Mouse (Mus musculus) lung, embryonic 16.5 days (tissue): ENCODE measurements around the gene Insr. TPM values are rescaled to one million over a fixed set of nuclear protein-coding genes. Genes with fewer than 3 reads are reported as not detected.

Experiments used
- ATAC-seq: fragments of 200-750 bp; cut with Nextera tagmentation; 2 replicates; pipeline ENCODE4 v1.8.0; 2017; ENCODE audit warnings: low read depth, mild to moderate bottlenecking, moderate library complexity
- H3K27ac ChIP-seq: fragments of 300-500 bp; sonication (generic); 2 replicates; pipeline ENCODE4 v1.5.1; 2014; ENCODE audit warnings: mild to moderate bottlenecking, control low read depth, low read length
- H3K27me3 ChIP-seq: fragments of 300-500 bp; sonication (generic); 2 replicates; pipeline ENCODE4 v1.6.1; 2014; ENCODE audit warnings: low read depth, low read length, mixed read lengths; ENCODE audit not compliant: control insufficient read depth, insufficient read depth
- H3K36me3 ChIP-seq: fragments of 300-500 bp; sonication (generic); 2 replicates; pipeline ENCODE4 v1.6.1; 2014; ENCODE audit warnings: low read length; ENCODE audit not compliant: control insufficient read depth, insufficient read depth
- H3K4me1 ChIP-seq: fragments of 300-500 bp; sonication (generic); replicated peaks from 2 replicates; pipeline ENCODE4 v1.6.1; 2014; ENCODE audit warnings: low read length, mixed read lengths; ENCODE audit not compliant: control insufficient read depth, insufficient read depth
- H3K4me2 ChIP-seq: fragments of 300-500 bp; sonication (generic); 2 replicates; pipeline ENCODE4 v1.6.1; 2014; ENCODE audit warnings: low read depth, low read length, control low read depth
- H3K4me3 ChIP-seq: fragments of 300-500 bp; sonication (generic); 2 replicates; pipeline ENCODE4 v1.5.1; 2014; ENCODE audit warnings: mild to moderate bottlenecking, low read length, control low read depth
- H3K9ac ChIP-seq: fragments of 300-500 bp; sonication (generic); 2 replicates; pipeline ENCODE4 v1.6.1; 2014; ENCODE audit warnings: low read length, control low read depth
- H3K9me3 ChIP-seq: fragments of 300-500 bp; sonication (generic); 2 replicates; pipeline ENCODE4 v1.6.1; 2016; ENCODE audit warnings: low read length; ENCODE audit not compliant: control insufficient read depth
- WGBS: fragments of 180-500 bp; shearing (Covaris S2); extraction: QIAGEN DNeasy Blood & Tissue Kit; methylation state at CpG from one replicate; pipeline ENCODE4 v1.1.7; 2014; 5-methylcytosine and 5-hydroxymethylcytosine counted together
- polyA plus RNA-seq: library from polyadenylated mRNA; unstranded; fragments of >200 nt; fragmentation: Nextera tagmentation; extraction: Ambion mirVana; gene quantifications from 2 replicates; pipeline ENCODE4 v1.2.1, GENCODE M21; 2015

Insr gene
- polyA plus RNA-seq, 1 experiment from 2014 or later, result 34.1 TPM

- H3K9me3 ChIP-seq, result no peaks in the 10 kb centered on the region
- no peaks in the 10 kb centered on the region for H3K27me3 ChIP-seq
- H3K36me3 ChIP-seq, result no peaks in the 10 kb centered on the region
- H3K4me1 ChIP-seq, result peaks cover 5% of the 10 kb centered on the region; the same call in 1 of the 2 replicates
- H3K9ac ChIP-seq, result no peak overlapping the region
- 53% methylated on average over 10 of the region's 10 CpGs for WGBS
- H3K27ac ChIP-seq, result no peak overlapping the region
- no peak overlapping the region for H3K4me2 ChIP-seq
- no peak for ATAC-seq
- H3K4me3 ChIP-seq, result no peak overlapping the region
Measured at GRCm38 (mm10) chr8:3230118-3231060, 49.0 kb downstream of the Insr start.

DNA sequence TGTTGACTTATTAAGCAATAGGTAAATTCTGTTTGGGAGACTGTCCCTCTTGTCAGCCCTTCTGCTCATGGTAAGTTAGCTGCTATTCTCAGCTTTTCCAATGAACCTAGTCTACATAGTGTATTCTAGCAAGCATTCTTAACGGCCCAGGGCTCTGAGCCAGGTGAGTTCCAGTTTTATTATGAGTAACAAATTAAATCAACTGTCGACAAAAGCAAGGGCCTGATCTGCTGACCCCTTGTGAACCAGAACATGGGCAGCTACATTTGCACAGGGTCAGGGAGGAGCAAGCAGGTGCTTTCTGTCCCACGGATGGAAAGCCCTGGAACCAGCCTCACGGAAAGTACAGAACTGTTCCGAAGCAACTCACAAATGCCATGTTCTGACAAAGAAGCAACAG is 52.0 kb downstream of the Insr start:
- ATAC-seq, result no peak
- WGBS, result 62% methylated on average over 5 of the region's 5 CpGs
- no peak overlapping the region for H3K9ac ChIP-seq

DNA sequence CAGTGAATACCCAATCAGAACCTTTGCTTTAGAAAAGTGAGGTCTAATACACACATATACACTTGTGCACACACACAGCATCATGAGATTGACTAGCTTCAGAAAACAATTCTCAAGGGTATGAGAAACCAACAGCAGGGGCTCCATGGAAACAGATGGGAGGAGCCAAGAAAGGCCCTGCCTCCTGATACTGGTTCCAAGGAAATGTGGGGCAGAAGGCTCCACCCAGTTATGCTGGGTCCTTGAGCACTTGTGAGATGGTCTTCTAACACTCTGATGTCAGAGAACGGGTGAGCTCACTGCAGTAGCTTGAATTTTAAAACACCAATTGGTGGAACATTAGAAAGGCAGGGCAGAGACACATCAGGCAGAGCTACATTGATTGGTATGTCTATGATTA is 53.7 kb downstream of the Insr start:
- no peaks in the 10 kb centered on the region for H3K9me3 ChIP-seq
- no peak overlapping the region for H3K4me3 ChIP-seq
- no peak overlapping the region for H3K4me2 ChIP-seq
- ATAC-seq, result no peak
- no peaks in the 10 kb centered on the region for H3K36me3 ChIP-seq
- H3K9ac ChIP-seq, result no peak overlapping the region
- H3K27me3 ChIP-seq, result no peaks in the 10 kb centered on the region
- H3K27ac ChIP-seq, result peak overlapping the region; percentile 79
- H3K4me1 ChIP-seq, result peaks cover 22% of the 10 kb centered on the region
- 47% methylated on average over 1 of the region's 1 CpGs for WGBS

More for the DNA sequence above, 52.0 kb downstream of the Insr start:
- 0 out of 2 replicates have a peak overlapping the region, but pooled peaks have one; percentile 7 for H3K27ac ChIP-seq
- no peaks in the 10 kb centered on the region for H3K27me3 ChIP-seq
- H3K4me2 ChIP-seq, result no peak overlapping the region
- no peaks in the 10 kb centered on the region for H3K9me3 ChIP-seq
- H3K4me1 ChIP-seq, result peaks cover 23% of the 10 kb centered on the region
- no peaks in the 10 kb centered on the region for H3K36me3 ChIP-seq
- no peak overlapping the region for H3K4me3 ChIP-seq

GRCm38 (mm10) chr8:3225184-3225583 is 54.2 kb downstream of the Insr start:
- H3K4me1 ChIP-seq, result peaks cover 21% of the 10 kb centered on the region
- H3K9me3 ChIP-seq, result no peaks in the 10 kb centered on the region
- no peak overlapping the region for H3K4me3 ChIP-seq
- no peak overlapping the region for H3K9ac ChIP-seq
- ATAC-seq, result no peak
- WGBS, result 46% methylated on average over 8 of the region's 8 CpGs
- H3K36me3 ChIP-seq, result no peaks in the 10 kb centered on the region
- no peaks in the 10 kb centered on the region for H3K27me3 ChIP-seq
- peak overlapping the region; percentile 79 for H3K27ac ChIP-seq
- H3K4me2 ChIP-seq, result no peak overlapping the region

- no peaks in the 10 kb centered on the region for H3K36me3 ChIP-seq
- no peak overlapping the region for H3K27ac ChIP-seq
- no peak overlapping the region for H3K9ac ChIP-seq
- no peak for ATAC-seq
- H3K4me1 ChIP-seq, result peaks cover 24% of the 10 kb centered on the region
- no peaks in the 10 kb centered on the region for H3K27me3 ChIP-seq
- H3K4me3 ChIP-seq, result no peak overlapping the region
- no peak overlapping the region for H3K4me2 ChIP-seq
- H3K9me3 ChIP-seq, result no peaks in the 10 kb centered on the region
Measured at GRCm38 (mm10) chr8:3222636-3222965, 56.8 kb downstream of the Insr start.

DNA sequence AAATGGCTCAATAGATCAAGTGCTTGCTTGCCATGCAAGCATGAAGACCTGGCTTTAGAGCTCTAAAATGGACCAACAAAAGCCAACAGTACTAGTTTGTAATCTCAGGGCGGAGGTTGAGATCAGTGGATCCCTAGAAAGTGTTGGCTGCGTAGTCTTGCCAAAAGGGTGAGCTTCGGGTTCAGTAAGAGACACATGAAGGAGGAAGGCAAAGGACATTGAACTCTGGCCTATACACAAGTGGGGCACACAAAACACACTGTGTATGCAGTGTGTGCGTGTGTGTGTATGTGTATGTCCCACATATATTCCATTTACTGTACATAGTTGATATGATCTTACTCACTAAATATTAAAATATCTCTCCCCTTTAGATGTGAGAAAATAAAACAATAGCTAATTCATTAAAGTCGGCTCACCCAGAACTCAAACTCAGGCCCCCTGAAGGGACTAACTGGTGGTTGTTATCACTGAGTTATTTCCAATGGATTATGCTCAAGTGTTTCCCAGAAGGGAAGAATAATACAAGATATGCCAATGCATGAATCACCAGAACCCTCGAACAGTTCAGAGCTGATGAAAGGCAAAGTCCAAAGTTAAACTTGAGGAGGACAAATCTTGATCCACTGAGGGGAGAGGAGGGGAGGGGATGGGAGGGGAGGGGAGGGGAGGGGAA is 57.3 kb downstream of the Insr start:
- no peak overlapping the region for H3K9ac ChIP-seq

GRCm38 (mm10) chr8:3221047-3221959 is 58.1 kb downstream of the Insr start:
- peak; percentile 97 for ATAC-seq
- Histone ChIP-seq H3K4me1 (peaks cover 29% of the 10 kb centered on the region), H3K9me3 (no peaks in the 10 kb centered on the region), H3K9ac (peak overlapping the region; percentile 76), H3K27me3 (no peaks in the 10 kb centered on the region), H3K4me3 (peak overlapping the region; percentile 57), H3K27ac (peak overlapping the region; percentile 94), H3K36me3 (no peaks in the 10 kb centered on the region), H3K4me2 (peak overlapping the region; percentile 79)
- WGBS, result 1% methylated on average over 41 of the region's 43 CpGs

More for the DNA sequence above, 57.3 kb downstream of the Insr start:
- H3K4me2 ChIP-seq, result peak overlapping the region; percentile 79
- H3K27ac ChIP-seq, result peak overlapping the region; percentile 94
- peaks cover 22% of the 10 kb centered on the region for H3K4me1 ChIP-seq
- H3K36me3 ChIP-seq, result no peaks in the 10 kb centered on the region
- no peaks in the 10 kb centered on the region for H3K27me3 ChIP-seq
- no peaks in the 10 kb centered on the region for H3K9me3 ChIP-seq
- H3K4me3 ChIP-seq, result peak overlapping the region; percentile 57
- ATAC-seq, result no peak
- 58% methylated on average over 6 of the region's 6 CpGs for WGBS

GRCm38 (mm10) chr8:3220502-3220901 is 58.9 kb downstream of the Insr start:
- peak overlapping the region; percentile 52 for H3K9ac ChIP-seq
- peak overlapping the region; percentile 94 for H3K27ac ChIP-seq
- peak overlapping the region; percentile 57 for H3K4me3 ChIP-seq
- peaks cover 34% of the 10 kb centered on the region for H3K4me1 ChIP-seq
- 1% methylated on average over 9 of the region's 9 CpGs for WGBS
- no peaks in the 10 kb centered on the region for H3K36me3 ChIP-seq
- ATAC-seq, result peak; percentile 26
- H3K27me3 ChIP-seq, result no peaks in the 10 kb centered on the region
- H3K9me3 ChIP-seq, result no peaks in the 10 kb centered on the region
- H3K4me2 ChIP-seq, result peak overlapping the region; percentile 79
